Comparison of ENCODE assay signal across 8 mouse cellular contexts in genomic region chr5:30908426-30909299, GRCm38 (mm10). TPM values are rescaled to one million over a fixed set of nuclear protein-coding genes. Genes with fewer than 3 reads are reported as not detected.
DNase-seq lines count a peak whose midpoint lies in the region; ATAC-seq lines count a peak whose summit lies in the region.

No protein-coding gene starts in this region.

- peak overlapping the region; percentile 63; the same call in 1 of the 2 replicates for H3K4me3 ChIP-seq in forebrain, embryonic 14.5 days (ENCODE audit: low read depth, low read length)
- peak overlapping the region; percentile 93 for H3K4me3 ChIP-seq in intestine, embryonic 14.5 days (ENCODE audit: low read depth, low read length)

- H3K4me1 ChIP-seq in forebrain, embryonic 14.5 days (ENCODE audit: control insufficient read depth, insufficient read depth, low read length), result peaks cover 26% of the 10 kb centered on the region
- H3K4me1 ChIP-seq in intestine, embryonic 14.5 days (replicated peaks; ENCODE audit: control insufficient read depth, insufficient read depth, low read length), result peaks cover 52% of the 10 kb centered on the region

- DNase-seq in thymus, postnatal 4 days, result peak; percentile 48
- no peak for DNase-seq in thymus, adult 18-20 months
- no peak for DNase-seq in forebrain, embryonic 14.5 days (ENCODE audit: low spot score)
- peak; percentile 81 for DNase-seq in intestine, embryonic 14.5 days (ENCODE audit: low spot score)
- DNase-seq in lung, postnatal 4 days, result peak; percentile 52 to 80
- DNase-seq in right cerebral cortex, postnatal 25 days, result no peak
- DNase-seq in natural killer cell, adult 2 months (ENCODE audit: low spot score in 2 of 2), result no peak

- no peak overlapping the region for H3K27ac ChIP-seq in forebrain, embryonic 14.5 days (ENCODE audit: low read depth, low read length)
- H3K27ac ChIP-seq in intestine, embryonic 14.5 days (ENCODE audit: low read depth), result peak overlapping the region; percentile 100

- H3K9ac ChIP-seq in forebrain, embryonic 14.5 days (ENCODE audit: low read length), result peak overlapping the region; percentile 81; the same call in 1 of the 2 replicates
- H3K9ac ChIP-seq in intestine, embryonic 14.5 days (ENCODE audit: low read length), result peak overlapping the region; percentile 78

- peak overlapping the region; percentile 97 for H3K4me2 ChIP-seq in forebrain, embryonic 14.5 days (ENCODE audit: low read length)
- H3K4me2 ChIP-seq in intestine, embryonic 14.5 days (ENCODE audit: low read length), result peak overlapping the region; percentile 94

- H3K36me3 ChIP-seq in forebrain, embryonic 14.5 days (ENCODE audit: control insufficient read depth, insufficient read depth, low read length), result peaks cover 25% of the 10 kb centered on the region
- peaks cover 27% of the 10 kb centered on the region for H3K36me3 ChIP-seq in intestine, embryonic 14.5 days (ENCODE audit: control insufficient read depth, insufficient read depth, low read length)

- WGBS in forebrain, embryonic 14.5 days, result 51% methylated on average over 13 of the region's 13 CpGs
- WGBS in intestine, embryonic 14.5 days, result 24% methylated on average over 13 of the region's 13 CpGs

- no peaks in the 10 kb centered on the region for H3K9me3 ChIP-seq in forebrain, embryonic 14.5 days (replicated peaks; ENCODE audit: control insufficient read depth, low read length)
- no peaks in the 10 kb centered on the region for H3K9me3 ChIP-seq in intestine, embryonic 14.5 days (ENCODE audit: control insufficient read depth, low read length)

- no peak for ATAC-seq in forebrain, embryonic 14.5 days
- ATAC-seq in intestine, embryonic 14.5 days (replicated peaks; ENCODE audit: low FRiP score, low TSS enrichment, low read depth), result peak; percentile 46
- ATAC-seq in megakaryocyte-erythroid progenitor cell, adult 5-6 weeks (replicated peaks; ENCODE audit: low FRiP score, low TSS enrichment, poor library complexity, severe bottlenecking), result no peak

- no peaks in the 10 kb centered on the region for H3K27me3 ChIP-seq in forebrain, embryonic 14.5 days (replicated peaks; ENCODE audit: control insufficient read depth, insufficient read depth, low read length)
- H3K27me3 ChIP-seq in intestine, embryonic 14.5 days (replicated peaks; ENCODE audit: control insufficient read depth, insufficient read depth, low read length), result no peaks in the 10 kb centered on the region

RNA-seq across cellular contexts. Expression of gene Ost4, which starts 1.1 kb away (rescaled TPM):
- 265 and 340 TPM in 2 replicates for polyA plus RNA-seq in forebrain, embryonic 14.5 days (2014; fragmentation: Nextera tagmentation; extraction: Ambion mirVana)
- polyA plus RNA-seq in intestine, embryonic 14.5 days (2014; fragmentation: Nextera tagmentation; extraction: Ambion mirVana), result 482 and 490 TPM in 2 replicates
- total RNA-seq in megakaryocyte-erythroid progenitor cell, adult 5-6 weeks (2014; fragmentation: Nextera tagmentation), result 270 and 300 TPM in 2 replicates
- total RNA-seq in megakaryocyte-erythroid progenitor cell, adult 5-6 weeks (2017), result 278 and 305 TPM in 2 replicates

RNA-seq across cellular contexts. Expression of gene Emilin1, which starts 4.5 kb away (rescaled TPM):
- polyA plus RNA-seq in forebrain, embryonic 14.5 days (2014; fragmentation: Nextera tagmentation; extraction: Ambion mirVana), result 8.6 and 11.6 TPM in 2 replicates
- polyA plus RNA-seq in intestine, embryonic 14.5 days (2014; fragmentation: Nextera tagmentation; extraction: Ambion mirVana), result 187 and 209 TPM in 2 replicates
- 13.5 and 18.9 TPM in 2 replicates for total RNA-seq in megakaryocyte-erythroid progenitor cell, adult 5-6 weeks (2014; fragmentation: Nextera tagmentation)
- 5.7 and 10.3 TPM in 2 replicates for total RNA-seq in megakaryocyte-erythroid progenitor cell, adult 5-6 weeks (2017)

RNA-seq across cellular contexts. Expression of gene Khk, which starts 12.6 kb away (rescaled TPM):
- 8.3 and 11.2 TPM in 2 replicates for polyA plus RNA-seq in forebrain, embryonic 14.5 days (2014; fragmentation: Nextera tagmentation; extraction: Ambion mirVana)
- 21.6 and 21.9 TPM in 2 replicates for polyA plus RNA-seq in intestine, embryonic 14.5 days (2014; fragmentation: Nextera tagmentation; extraction: Ambion mirVana)
- total RNA-seq in megakaryocyte-erythroid progenitor cell, adult 5-6 weeks (2014; fragmentation: Nextera tagmentation), result 80.4 and 113 TPM in 2 replicates
- 64.4 and 90.0 TPM in 2 replicates for total RNA-seq in megakaryocyte-erythroid progenitor cell, adult 5-6 weeks (2017)

RNA-seq across cellular contexts. Expression of gene Agbl5, which starts 20.2 kb away (rescaled TPM):
- 18.9 and 22.1 TPM in 2 replicates for polyA plus RNA-seq in forebrain, embryonic 14.5 days (2014; fragmentation: Nextera tagmentation; extraction: Ambion mirVana)
- 25.4 and 26.4 TPM in 2 replicates for polyA plus RNA-seq in intestine, embryonic 14.5 days (2014; fragmentation: Nextera tagmentation; extraction: Ambion mirVana)
- total RNA-seq in megakaryocyte-erythroid progenitor cell, adult 5-6 weeks (2014; fragmentation: Nextera tagmentation), result 13.6 and 29.9 TPM in 2 replicates
- 12.1 and 23.3 TPM in 2 replicates for total RNA-seq in megakaryocyte-erythroid progenitor cell, adult 5-6 weeks (2017)

RNA-seq across cellular contexts. Expression of gene Cgref1, which starts 36.7 kb away (rescaled TPM):
- 21.4 and 26.2 TPM in 2 replicates for polyA plus RNA-seq in forebrain, embryonic 14.5 days (2014; fragmentation: Nextera tagmentation; extraction: Ambion mirVana)
- 10.3 and 14.2 TPM in 2 replicates for polyA plus RNA-seq in intestine, embryonic 14.5 days (2014; fragmentation: Nextera tagmentation; extraction: Ambion mirVana)
- 0.35 TPM in 1 of 2 replicates, not detected in the other for total RNA-seq in megakaryocyte-erythroid progenitor cell, adult 5-6 weeks (2014; fragmentation: Nextera tagmentation)
- 0.46 TPM in 1 of 2 replicates, not detected in the other for total RNA-seq in megakaryocyte-erythroid progenitor cell, adult 5-6 weeks (2017)

Comparison
In these comparisons a context has a peak if more than half of its experiments do, and no peak if none do; other contexts are left out.
1. DNase-seq: peak in thymus, postnatal 4 days (single experiment), intestine, embryonic 14.5 days (single experiment) and lung, postnatal 4 days (2 of 2); none in thymus, adult 18-20 months (0 of 2), forebrain, embryonic 14.5 days (single experiment), right cerebral cortex, postnatal 25 days (single experiment) and natural killer cell, adult 2 months (0 of 2).
2. RNA of gene Emilin1, which starts 4.5 kb away (polyA plus RNA-seq): 187 to 209 TPM in intestine, embryonic 14.5 days; 8.6 to 11.6 TPM in forebrain, embryonic 14.5 days; every median in the first group is over 10 times any median in the second.